Mouse (Mus musculus): Measurements from ENCODE around the gene Crtc2. TPM values are rescaled to one million over a fixed set of nuclear protein-coding genes. Genes with fewer than 3 reads are reported as not detected.

Crtc2 gene
- total and polyA plus RNA-seq, 3 experiments = 7.1 to 66.9 TPM; not detected in 1

- TF ChIP-seq NRF1 (IDR thresholded peaks at IDR 0.05; ENCODE audit: insufficient read depth, low read depth, low read length, poor library complexity, severe bottlenecking) (peak; percentile 98), GATA1 (IDR thresholded peaks at IDR 0.05; ENCODE audit: low read depth, low read length) (no peak), MAX (IDR thresholded peaks at IDR 0.05; ENCODE audit: low read length) (peak; percentile 80; the same call in 1 of the 2 replicates), ZC3H11A (IDR thresholded peaks at IDR 0.05; ENCODE audit: low read depth, low read length) (no peak), EP300 (IDR thresholded peaks at IDR 0.05; ENCODE audit: low read depth in 1 of 2, low read length in 2 of 2) (0 out of 4 replicates have a peak, but pooled peaks of 1 of the 2 experiments have one; percentile 2), POLR2AphosphoS5 (IDR thresholded peaks at IDR 0.05; ENCODE audit: borderline replicate concordance, low read depth, low read length) (peak; percentile 35; the same call in 1 of the 2 replicates), POLR2AphosphoS2 (IDR thresholded peaks at IDR 0.05; ENCODE audit: low read length) (peak; percentile 94; the same call in 1 of the 2 replicates), ELF1 (IDR thresholded peaks at IDR 0.05; ENCODE audit: low read depth, low read length) (peak; percentile 97), CTCF (IDR thresholded peaks at IDR 0.05 in 2 of 3, conservative IDR thresholded peaks at IDR 0.05 in 1 of 3; ENCODE audit: control insufficient read depth in 1 of 3, insufficient read depth in 1 of 3, low read depth in 2 of 3, low read length in 3 of 3, poor library complexity in 1 of 3, severe bottlenecking in 1 of 3) (0 out of 6 replicates have a peak, but pooled peaks of 1 of the 3 experiments have one; percentile 6), KAT2A (conservative IDR thresholded peaks at IDR 0.05; ENCODE audit: low read depth, low read length) (peak; percentile 99), MXI1 (IDR thresholded peaks at IDR 0.05; ENCODE audit: low read depth, low read length) (peak; percentile 91), MEF2A (IDR thresholded peaks at IDR 0.05; ENCODE audit: extremely low read depth, insufficient replicate concordance, low read depth, low read length, poor library complexity, severe bottlenecking) (no peak), SMC3 (IDR thresholded peaks at IDR 0.05; ENCODE audit: low read depth, low read length) (no peak), TAL1 (IDR thresholded peaks at IDR 0.05; ENCODE audit: low read length) (no peak), MYC (IDR thresholded peaks at IDR 0.05; ENCODE audit: low read depth, low read length) (peak; percentile 88), MAFK (IDR thresholded peaks at IDR 0.05; ENCODE audit: borderline replicate concordance, low read depth, low read length) (no peak), CHD1 (IDR thresholded peaks at IDR 0.05; ENCODE audit: low read depth, low read length) (no peak), ZKSCAN1 (IDR thresholded peaks at IDR 0.05; ENCODE audit: low read depth, low read length) (no peak), RCOR1 (IDR thresholded peaks at IDR 0.05; ENCODE audit: low read depth, low read length) (no peak), BHLHE40 (IDR thresholded peaks at IDR 0.05; ENCODE audit: borderline replicate concordance, low read depth, low read length) (peak; percentile 99), JUND (IDR thresholded peaks at IDR 0.05; ENCODE audit: low read depth, low read length) (no peak), SIN3A (IDR thresholded peaks at IDR 0.05; ENCODE audit: low read length) (peak; percentile 99), NELFE (IDR thresholded peaks at IDR 0.05; ENCODE audit: low read depth, low read length) (peak; percentile 88), TBP (IDR thresholded peaks at IDR 0.05; ENCODE audit: low read depth, low read length) (peak; percentile 89), E2F4 (IDR thresholded peaks at IDR 0.05; ENCODE audit: borderline replicate concordance, low read depth, low read length) (no peak; the same call in 1 of the 2 replicates)
Observed at GRCm38 (mm10) chr3:90231507-90232333, 22.2 kb upstream of the Crtc2 start, which contains the start of gene Jtb (continued).
